Mouse (Mus musculus) erythroblast, embryonic 14.5 days (primary cell): ENCODE data around the gene Batf.

Source experiments
- GATA1 ChIP-seq: IDR thresholded peaks from 2 replicates; pipeline ENCODE4 v1.6.1; 2012; ENCODE audit warnings: low read length, inconsistent platforms, mixed read lengths
- TAL1 ChIP-seq: IDR thresholded peaks from 3 replicates; pipeline ENCODE4 v1.6.1; 2012; ENCODE audit warnings: low read length, inconsistent platforms, mixed read lengths

GRCm38 (mm10) chr12:85708556-85708955, 22.1 kb downstream of the Batf start:
- TF ChIP-seq TAL1 = no peak
- no peak for TF ChIP-seq GATA1
